Mouse (Mus musculus) limb, embryonic 15.5 days (tissue): ENCODE data around the gene S100b. TPM values are rescaled to one million over a fixed set of nuclear protein-coding genes. Genes with fewer than 3 reads are reported as not detected.

Experiments used
- microRNA counts: library from miRNA; unstranded; fragments of <30 nt; microRNA quantifications from one replicate; lab custom pipeline; 2016
- microRNA-seq: library from miRNA; unstranded; fragments of <30 nt; microRNA quantifications from one replicate; pipeline ENCODE4, GENCODE M21; 2016
- polyA plus RNA-seq: library from polyadenylated mRNA; unstranded; fragments of >200 nt; fragmentation: Nextera tagmentation; extraction: Ambion mirVana; gene quantifications from 2 replicates; pipeline ENCODE4 v1.2.1, GENCODE M21; 2015

S100b gene
- polyA plus RNA-seq, 1 experiment from 2014 or later = 11.7 TPM

MicroRNAs encoded within 50 kb of the gene (microRNA counts, 519-probe panel; counts per million panel counts)
- 1,588 counts per million, percentile 18 among the panel's probes with 10 or more counts for microRNA mmu-miR-678 (lab: Ali Mortazavi, UCI)

Small RNA genes lying within 50 kb of the gene (microRNA-seq; reads per million reads assigned to microRNA genes)
- gene Mir678 = not detected

Other genes with a start within 250 kb of the S100b start
- 15.5 and 15.9 TPM in 2 replicates for gene Zfp280b, start 221.2 kb upstream of the S100b start, polyA plus RNA-seq
- gene Slc5a4b, start 142.9 kb upstream of the S100b start, polyA plus RNA-seq = not detected in 2 replicates
- gene Slc5a4a, start 106.4 kb upstream of the S100b start, polyA plus RNA-seq = not detected in 2 replicates
- gene Prmt2, start 16.0 kb upstream of the S100b start, polyA plus RNA-seq = 53.6 and 62.6 TPM in 2 replicates
- 13.7 and 14.8 TPM in 2 replicates for gene Dip2a, start 91.4 kb downstream of the S100b start, polyA plus RNA-seq
- not detected in 2 replicates for gene AC141477.1, start 186.6 kb downstream of the S100b start, polyA plus RNA-seq
- gene Pcnt, start 188.9 kb downstream of the S100b start, polyA plus RNA-seq = 14.6 and 14.8 TPM in 2 replicates
- not detected in 2 replicates for gene 2610028H24Rik, start 195.2 kb downstream of the S100b start, polyA plus RNA-seq
- 43.9 and 47.9 TPM in 2 replicates for gene Mcm3ap, start 215.1 kb downstream of the S100b start, polyA plus RNA-seq
- gene Ybey, start 215.3 kb downstream of the S100b start, polyA plus RNA-seq = 5.6 and 5.9 TPM in 2 replicates